Mouse (Mus musculus) thymus, adult 2 months (tissue): ENCODE measurements at regions not wholly inside any gene's neighbourhood (a gene's known extent, or its start where the extent isn't known, plus 50 kb on each side); places are given as distances from the start of the nearest gene placed in this dataset.

Experiments
- CTCF ChIP-seq: fragments of 200-500 bp; IDR thresholded peaks from 2 replicates; pipeline ENCODE4 v1.5.1; 2012; ENCODE audit warnings: mild to moderate bottlenecking, control low read depth, low read length, moderate library complexity, borderline replicate concordance; ENCODE audit not compliant: control insufficient read depth, poor library complexity, insufficient read depth; ENCODE audit errors: extremely low read depth
- POLR2A ChIP-seq: fragments of 200-500 bp; IDR thresholded peaks from 2 replicates; pipeline ENCODE4 v1.6.1; 2012; ENCODE audit warnings: mild to moderate bottlenecking, low read length, control low read depth, moderate library complexity; ENCODE audit not compliant: control insufficient read depth, poor library complexity, insufficient read depth; ENCODE audit errors: extremely low read depth

DNA sequence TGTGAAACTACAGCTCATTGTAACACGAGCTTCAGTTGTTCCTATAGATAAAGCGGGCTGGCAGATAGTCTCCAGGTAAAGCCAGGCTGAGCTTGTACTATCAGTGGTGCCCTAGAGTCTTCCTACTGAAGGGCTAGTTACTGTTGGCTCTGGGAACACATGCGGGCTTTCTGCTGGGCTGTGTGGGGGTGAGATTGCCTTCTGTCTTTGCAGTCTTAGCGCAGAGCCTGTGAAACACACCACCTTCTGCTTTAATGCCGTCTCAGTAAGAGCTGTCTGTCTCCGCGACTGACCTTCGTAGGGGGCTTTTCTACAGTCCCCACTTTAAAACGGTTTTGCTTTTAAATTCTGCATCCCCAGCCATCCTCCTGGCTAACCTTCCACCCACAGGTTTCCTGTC lies 76.7 kb downstream of the Trim29 start:
- TF ChIP-seq CTCF (no peak), POLR2A (no peak)
